10 mouse cellular contexts compared by ENCODE assay signal in genomic region chr9:48836566-48836930, GRCm38 (mm10). TPM values are rescaled to one million over a fixed set of nuclear protein-coding genes. Genes with fewer than 3 reads are reported as not detected.
DNase-seq lines count a peak whose midpoint lies in the region; ATAC-seq and TF ChIP-seq lines count a peak whose summit lies in the region.
"Had no signal": no experiment of that assay in that cellular context is flagged by ENCODE, and none has a peak within 500 bp of the region (broad histone marks: within the 10 kb centered on the region; RNA-seq: fewer than 3 reads in every experiment).

No protein-coding gene starts in this region.

- no peak for TF ChIP-seq EP300 in heart, adult 2 months (IDR thresholded peaks at IDR 0.05; ENCODE audit: insufficient read depth, low read depth, low read length)
- no peak for TF ChIP-seq EP300 in stomach, postnatal 0 days (optimal IDR thresholded peaks at IDR 0.05)

- H3K79me2 ChIP-seq in heart, adult 2 months (replicated peaks; ENCODE audit: control insufficient read depth, insufficient read depth, low read length), result peaks cover 5% of the 10 kb centered on the region

- H3K4me1 ChIP-seq in heart, adult 2 months (ENCODE audit: control insufficient read depth, insufficient read depth, low read length), result peaks cover 18% of the 10 kb centered on the region
- H3K4me1 ChIP-seq in spleen, adult 2 months (ENCODE audit: control insufficient read depth, insufficient read depth, insufficient read length), result 0 out of 2 replicates have a peak, but pooled peaks cover 4% of the 10 kb centered on the region
- peaks cover 14% of the 10 kb centered on the region for H3K4me1 ChIP-seq in liver, embryonic 11.5 days (replicated peaks; ENCODE audit: control insufficient read depth, insufficient read depth, low read length)
- H3K4me1 ChIP-seq in stomach, postnatal 0 days (replicated peaks; ENCODE audit: control insufficient read depth, insufficient read depth), result no peaks in the 10 kb centered on the region

- intact Hi-C loops in heart, adult 2 months (cut with DNase I), result loop anchor here (1.0 kb wide), 3 partner anchors 96 to 190 kb away; no protein-coding TSS in a partner anchor

- peak overlapping the region; percentile 93 for H3K4me2 ChIP-seq in liver, embryonic 11.5 days
- peak overlapping the region; percentile 82 for H3K4me2 ChIP-seq in stomach, postnatal 0 days (replicated peaks; ENCODE audit: low read depth)

- TF ChIP-seq CTCF in heart, adult 2 months (IDR thresholded peaks at IDR 0.05), result no peak
- no peak for TF ChIP-seq CTCF in spleen, adult 2 months (IDR thresholded peaks at IDR 0.05; ENCODE audit: extremely low read depth, insufficient read depth, insufficient read length, insufficient replicate concordance)
- no peak for TF ChIP-seq CTCF in stomach, postnatal 0 days (IDR thresholded peaks at IDR 0.05; ENCODE audit: low read depth)

- no peaks in the 10 kb centered on the region for H3K27me3 ChIP-seq in heart, adult 2 months (ENCODE audit: control insufficient read depth, insufficient read depth, low read length)
- H3K27me3 ChIP-seq in spleen, adult 2 months (ENCODE audit: control insufficient read depth, insufficient read depth, low read length), result peaks cover 12% of the 10 kb centered on the region
- peaks cover 80% of the 10 kb centered on the region for H3K27me3 ChIP-seq in liver, embryonic 11.5 days (replicated peaks; ENCODE audit: control insufficient read depth, insufficient read depth, low read length)
- peaks cover 5% of the 10 kb centered on the region; the same call in 1 of the 2 replicates for H3K27me3 ChIP-seq in stomach, postnatal 0 days (ENCODE audit: control insufficient read depth, insufficient read depth, low read length)

- TF ChIP-seq POLR2A in heart, adult 2 months (IDR thresholded peaks at IDR 0.05; ENCODE audit: insufficient read depth, low read depth, low read length), result no peak
- no peak for TF ChIP-seq POLR2A in spleen, adult 2 months (IDR thresholded peaks at IDR 0.05; ENCODE audit: low read depth, low read length)

- 6% methylated on average over 12 of the region's 12 CpGs for WGBS in heart, adult 2 months
- 3% methylated on average over 12 of the region's 12 CpGs for WGBS in spleen, adult 2 months
- 1% methylated on average over 12 of the region's 12 CpGs for WGBS in liver, embryonic 11.5 days
- WGBS in stomach, postnatal 0 days, result 7% methylated on average over 12 of the region's 12 CpGs

- no peak for ATAC-seq in liver, embryonic 11.5 days (replicated peaks; ENCODE audit: low FRiP score)
- ATAC-seq in stomach, postnatal 0 days (ENCODE audit: low FRiP score, low TSS enrichment), result no peak

- H3K9ac ChIP-seq in heart, adult 2 months (ENCODE audit: low read depth, low read length), result peak overlapping the region; percentile 75
- H3K9ac ChIP-seq in liver, embryonic 11.5 days (ENCODE audit: low read depth, low read length), result no peak overlapping the region; the same call in 1 of the 2 replicates
- peak overlapping the region; percentile 49 for H3K9ac ChIP-seq in stomach, postnatal 0 days (ENCODE audit: low read length)

- peak overlapping the region; percentile 89 for H3K4me3 ChIP-seq in heart, adult 2 months
- peak overlapping the region; percentile 29; the same call in 1 of the 2 replicates for H3K4me3 ChIP-seq in spleen, adult 2 months (ENCODE audit: extremely low read depth, insufficient read depth, insufficient read length)
- H3K4me3 ChIP-seq in liver, embryonic 11.5 days (ENCODE audit: low read depth, low read length), result peak overlapping the region; percentile 64
- H3K4me3 ChIP-seq in stomach, postnatal 0 days (ENCODE audit: low read depth, low read length), result peak overlapping the region; percentile 77
- H3K4me3 ChIP-seq: myocyte had no signal

- peak overlapping the region; percentile 97 for H3K27ac ChIP-seq in heart, adult 2 months
- H3K27ac ChIP-seq in spleen, adult 2 months (ENCODE audit: insufficient read depth, low read length), result no peak overlapping the region; the same call in 1 of the 2 replicates
- H3K27ac ChIP-seq in liver, embryonic 11.5 days (ENCODE audit: low read depth, low read length), result no peak overlapping the region
- peak overlapping the region; percentile 9 for H3K27ac ChIP-seq in stomach, postnatal 0 days (replicated peaks)

- peaks cover 11% of the 10 kb centered on the region for H3K36me3 ChIP-seq in heart, adult 2 months (ENCODE audit: control insufficient read depth, insufficient read depth, low read length)
- no peaks in the 10 kb centered on the region for H3K36me3 ChIP-seq in spleen, adult 2 months (ENCODE audit: control insufficient read depth, insufficient read depth, low read length)
- no peaks in the 10 kb centered on the region for H3K36me3 ChIP-seq in liver, embryonic 11.5 days (ENCODE audit: control insufficient read depth, insufficient read depth, low read length)
- H3K36me3 ChIP-seq in stomach, postnatal 0 days (ENCODE audit: control insufficient read depth, insufficient read depth, low read length), result peaks cover 5% of the 10 kb centered on the region; the same call in 1 of the 2 replicates

- DNase-seq in heart, adult 2 months, result no peak
- no peak for DNase-seq in heart, adult 18-20 months
- DNase-seq in spleen, adult 2 months (ENCODE audit: low read depth in 1 of 2, low spot score in 2 of 2), result no peak
- DNase-seq in spleen, postnatal 36 days (ENCODE audit: low spot score in 2 of 2), result no peak
- no peak for DNase-seq in liver, embryonic 11.5 days (ENCODE audit: low spot score)
- DNase-seq in stomach, postnatal 0 days (ENCODE audit: low spot score), result no peak
- no peak for DNase-seq in adrenal gland, adult (ENCODE audit: inconsistent age in 2 of 2, low spot score in 1 of 2)
- no peak for DNase-seq in retina, embryonic 14.5 days (ENCODE audit: low spot score)

- no peaks in the 10 kb centered on the region for H3K9me3 ChIP-seq in liver, embryonic 11.5 days (ENCODE audit: control insufficient read depth, low read length)
- H3K9me3 ChIP-seq in stomach, postnatal 0 days (ENCODE audit: control insufficient read depth, low read length), result no peaks in the 10 kb centered on the region

RNA-seq across cellular contexts. Expression of gene Zbtb16, which starts 0.5 kb away (rescaled TPM):
- 100 to 1,000 TPM; 149 to 150 TPM for total RNA-seq in heart, adult 2 months (2021)
- polyA plus RNA-seq in heart, adult 2 months (2012; rRNA removed), result 15.7 and 23.7 TPM in 2 replicates
- 100 to 1,000 TPM; 122 to 213 TPM for total RNA-seq in heart, adult 18-20 months (2021)
- polyA plus RNA-seq in spleen, adult 2 months (2012; rRNA removed), result 2.5 and 3.1 TPM in 2 replicates
- polyA plus RNA-seq in liver, embryonic 11.5 days (2014; fragmentation: Nextera tagmentation; extraction: Ambion mirVana), result 2.3 and 2.8 TPM in 2 replicates
- polyA plus RNA-seq in stomach, postnatal 0 days (2015; fragmentation: Nextera tagmentation; extraction: Ambion mirVana), result 1.2 and 1.7 TPM in 2 replicates
- polyA plus RNA-seq: C2C12, myocyte had no signal

Comparison
In these comparisons a context has a peak if more than half of its experiments do, and no peak if none do; other contexts are left out.
1. H3K27ac ChIP-seq: peak in heart, adult 2 months (single experiment) and stomach, postnatal 0 days (single experiment); none in spleen, adult 2 months (single experiment) and liver, embryonic 11.5 days (single experiment).
2. H3K4me3 ChIP-seq: peak in every context shown above with its lines; median percentile 89 in heart, adult 2 months; 77 in stomach, postnatal 0 days; 64 in liver, embryonic 11.5 days; 29 in spleen, adult 2 months.